Mouse (Mus musculus) forelimb bud, embryonic 11.5 days (tissue): Measurements from ENCODE around the gene Zfp994.
"Not testable (repeated sequence)": the region's sequence is repeated elsewhere in the genome, so short reads cannot be mapped to it uniquely, and the experiment has no call there.

Experiments used
- DNase-seq: peaks from one replicate; pipeline ENCODE4 v3.0.0-alpha.2; 2012; ENCODE audit warnings: low read depth, low spot score

Zfp994 gene

DNA sequence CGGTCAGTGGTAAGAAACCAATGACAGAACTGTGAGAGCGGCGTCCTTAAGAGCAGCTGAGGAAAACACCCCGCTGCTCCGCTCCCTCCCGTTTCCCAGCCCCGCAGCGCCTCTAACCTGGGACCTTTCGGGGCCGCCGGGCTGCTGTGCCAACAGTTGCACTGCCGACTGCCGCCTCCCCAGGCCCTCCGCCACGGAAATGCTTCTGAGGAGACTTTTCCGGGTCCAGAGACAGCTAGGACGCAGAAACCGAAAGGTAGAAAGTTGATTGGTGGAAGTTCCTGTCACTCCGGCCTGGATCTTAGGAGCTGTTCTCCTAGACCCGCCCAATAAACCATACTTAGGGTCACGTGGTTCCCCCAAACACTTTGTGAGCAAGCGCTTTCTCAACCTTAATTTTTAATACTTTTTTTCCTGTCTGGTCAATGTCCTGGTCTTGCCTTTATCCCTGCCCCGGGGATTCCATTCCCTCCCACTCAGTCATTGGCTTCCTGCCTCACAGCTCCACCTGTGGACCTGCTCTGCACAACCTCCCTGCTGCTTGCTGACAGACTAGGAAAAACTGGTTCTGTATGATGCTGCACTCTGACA, at the start of gene Zfp994:
Gene Zfp994 (minus strand): TSS at position 195 of the 591 bp plus-strand sequence.
- DNase-seq, result peak; percentile 96

DNA sequence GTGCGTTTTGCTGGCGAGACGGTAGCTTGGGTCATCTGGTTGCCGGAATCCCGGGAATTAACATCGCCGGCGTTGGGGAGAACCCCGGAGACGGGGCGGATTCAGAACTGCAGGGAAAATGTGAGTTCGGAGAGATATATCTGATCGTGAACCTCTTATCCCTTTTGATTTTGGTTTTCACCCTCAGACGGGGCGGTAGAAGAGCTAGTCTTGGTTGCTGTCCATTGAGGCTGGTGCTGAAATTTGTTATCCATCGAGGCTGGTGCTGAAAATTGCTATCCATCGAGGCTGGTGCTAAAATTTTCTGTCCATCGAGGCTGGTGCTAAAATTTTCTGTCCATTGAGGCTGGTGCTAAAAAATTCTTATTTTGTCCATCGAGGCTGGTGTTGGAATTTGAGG, 5.3 kb upstream of the Zfp994 start:
- DNase-seq, result peak; percentile 3

DNA sequence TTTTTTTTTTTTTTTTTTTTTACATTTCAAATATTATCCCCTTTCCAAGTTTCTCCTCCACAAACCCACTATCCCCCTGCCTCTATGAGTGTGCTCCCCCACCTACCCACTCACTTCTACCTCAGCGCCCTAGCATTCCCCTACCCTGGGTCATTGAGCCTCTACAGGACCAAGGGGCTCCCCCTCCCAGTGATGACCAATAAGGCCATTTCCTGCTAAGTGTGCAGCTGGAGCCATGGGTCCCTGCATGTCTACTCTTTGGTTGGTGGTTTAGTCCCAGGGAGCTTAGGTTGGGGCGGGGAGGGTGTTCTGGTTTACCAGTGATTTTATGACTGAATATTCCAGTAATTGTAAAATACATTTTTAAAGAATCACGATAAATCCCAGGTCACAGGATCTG, 401 bp downstream of the Zfp994 start:
- DNase-seq, result not testable (repeated sequence)

DNA sequence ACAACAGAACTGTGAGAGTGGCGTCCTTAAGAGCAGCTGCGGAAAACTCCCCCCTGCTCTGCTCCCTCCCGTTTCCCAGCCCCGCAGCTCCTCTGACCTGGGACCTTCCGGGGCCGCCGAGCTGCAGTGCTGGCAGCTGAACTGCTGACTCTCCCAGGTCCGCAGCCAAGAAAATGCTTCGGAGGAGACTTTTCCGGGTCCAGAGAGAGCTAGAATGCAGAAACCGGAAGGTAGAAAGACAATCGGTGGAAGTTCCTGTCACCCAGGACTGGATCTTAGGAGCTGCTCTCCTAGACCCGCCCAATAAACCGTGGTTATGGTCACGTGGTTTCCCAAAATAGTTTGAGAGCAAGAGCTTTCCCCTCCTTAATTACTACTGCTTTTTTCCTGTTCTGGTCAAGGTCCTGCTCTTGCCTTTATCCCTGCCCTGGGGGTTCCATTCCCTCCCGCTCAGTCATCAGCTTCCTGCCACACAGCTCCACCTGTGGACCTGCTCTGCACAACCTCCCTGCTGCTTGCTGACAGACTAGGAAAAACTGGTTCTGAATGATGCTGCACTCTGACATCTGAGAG, 59.6 kb downstream of the Zfp994 start, which contains the start of gene Zfp947:
Gene Zfp947 (minus strand): TSS at position 469 of the 573 bp plus-strand sequence.
- DNase-seq, result peak; percentile 43

DNA sequence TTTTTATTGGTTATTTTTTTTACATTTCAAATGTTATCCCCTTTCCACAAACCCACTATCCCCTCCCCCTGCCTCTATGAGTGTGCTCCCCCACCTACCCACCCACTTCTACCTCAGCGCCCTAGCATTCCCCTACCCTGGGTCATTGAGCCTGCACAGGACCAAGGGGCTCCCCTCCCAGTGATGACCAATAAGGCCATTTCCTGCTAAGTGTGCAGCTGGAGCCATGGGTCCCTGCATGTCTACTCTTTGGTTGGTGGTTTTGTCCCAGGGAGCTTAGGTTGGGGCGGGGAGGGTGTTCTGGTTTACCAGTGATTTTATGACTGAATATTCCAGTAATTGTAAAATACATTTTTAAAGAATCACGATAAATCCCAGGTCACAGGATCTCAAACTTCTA, 60.1 kb downstream of the Zfp994 start:
- DNase-seq, result not testable (repeated sequence)

DNA sequence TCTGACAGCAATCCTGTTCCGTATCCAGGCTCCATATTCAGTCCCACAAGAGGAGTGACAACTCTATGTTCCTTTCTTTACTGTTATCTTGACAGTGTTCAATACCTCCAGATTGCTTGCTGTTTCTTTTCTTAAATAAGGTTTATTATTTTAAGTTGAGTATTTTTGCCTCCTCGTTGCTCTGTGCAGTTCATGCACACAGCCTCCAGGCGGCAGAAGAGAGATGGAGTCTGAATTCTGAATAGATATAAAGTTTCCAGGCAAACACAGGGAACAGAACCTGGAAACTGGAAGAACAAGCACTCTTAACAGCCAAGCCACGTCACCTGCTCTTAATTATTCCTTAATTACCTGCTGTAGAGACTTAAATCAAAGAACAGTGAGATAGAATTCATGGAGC, 71.5 kb downstream of the Zfp994 start:
- DNase-seq, result not testable (repeated sequence)
